Mouse (Mus musculus): ENCODE measurements around the gene Tex21. TPM values are rescaled to one million over a fixed set of nuclear protein-coding genes. Genes with fewer than 3 reads are reported as not detected.

The Tex21 gene
- total and polyA plus RNA-seq, 3 experiments, result not detected

- no peak for DNase-seq
- no peak overlapping the region for H3K9ac ChIP-seq (ENCODE audit: low read depth, low read length)
- no peak overlapping the region for H3K27ac ChIP-seq
- H3K36me3 ChIP-seq (ENCODE audit: control insufficient read depth, insufficient read depth, low read length), result no peaks in the 10 kb centered on the region
- 94% methylated on average over 1 of the region's 1 CpGs for WGBS
- no peak overlapping the region for H3K4me3 ChIP-seq
- intact Hi-C loops (cut with DNase I), result no loop called here
- no peaks in the 10 kb centered on the region for H3K4me1 ChIP-seq (ENCODE audit: control insufficient read depth, insufficient read depth, low read length)
- no peaks in the 10 kb centered on the region for H3K79me2 ChIP-seq (replicated peaks; ENCODE audit: control insufficient read depth, insufficient read depth, low read length)
- TF ChIP-seq EP300 (IDR thresholded peaks at IDR 0.05; ENCODE audit: insufficient read depth, low read depth, low read length) (no peak), CTCF (IDR thresholded peaks at IDR 0.05) (no peak)
- no peaks in the 10 kb centered on the region for H3K27me3 ChIP-seq (ENCODE audit: control insufficient read depth, insufficient read depth, low read length)
Measured at GRCm38 (mm10) chr12:76186473-76186872, 60.1 kb downstream of the Tex21 start.

- WGBS, result 75% methylated on average over 10 of the region's 10 CpGs
Measured at GRCm38 (mm10) chr12:76185167-76185816, 61.3 kb downstream of the Tex21 start.

GRCm38 (mm10) chr12:76184271-76184670 is 62.3 kb downstream of the Tex21 start:
- Histone ChIP-seq H3K79me2 (replicated peaks; ENCODE audit: control insufficient read depth, insufficient read depth, low read length) (no peaks in the 10 kb centered on the region), H3K36me3 (ENCODE audit: control insufficient read depth, insufficient read depth, low read length) (no peaks in the 10 kb centered on the region), H3K9ac (ENCODE audit: low read depth, low read length) (no peak overlapping the region), H3K27me3 (ENCODE audit: control insufficient read depth, insufficient read depth, low read length) (no peaks in the 10 kb centered on the region), H3K27ac (no peak overlapping the region), H3K4me1 (ENCODE audit: control insufficient read depth, insufficient read depth, low read length) (no peaks in the 10 kb centered on the region), H3K4me3 (no peak overlapping the region)
- intact Hi-C loops (cut with DNase I), result no loop called here
- TF ChIP-seq CTCF (IDR thresholded peaks at IDR 0.05) (no peak), POLR2A (IDR thresholded peaks at IDR 0.05; ENCODE audit: insufficient read depth, low read depth, low read length) (no peak), EP300 (IDR thresholded peaks at IDR 0.05; ENCODE audit: insufficient read depth, low read depth, low read length) (no peak)
- DNase-seq, result no peak
- WGBS, result 38% methylated on average over 6 of the region's 6 CpGs

More at GRCm38 (mm10) chr12:76185167-76185816, 61.3 kb downstream of the Tex21 start:
- Histone ChIP-seq H3K79me2 (replicated peaks; ENCODE audit: control insufficient read depth, insufficient read depth, low read length) (no peaks in the 10 kb centered on the region), H3K27ac (no peak overlapping the region), H3K27me3 (ENCODE audit: control insufficient read depth, insufficient read depth, low read length) (no peaks in the 10 kb centered on the region), H3K4me3 (no peak overlapping the region), H3K4me1 (ENCODE audit: control insufficient read depth, insufficient read depth, low read length) (no peaks in the 10 kb centered on the region), H3K9ac (ENCODE audit: low read depth, low read length) (no peak overlapping the region), H3K36me3 (ENCODE audit: control insufficient read depth, insufficient read depth, low read length) (no peaks in the 10 kb centered on the region)
- intact Hi-C loops (cut with DNase I), result no loop called here
- DNase-seq, result no peak
- TF ChIP-seq EP300 (IDR thresholded peaks at IDR 0.05; ENCODE audit: insufficient read depth, low read depth, low read length), result no peak
- TF ChIP-seq CTCF (IDR thresholded peaks at IDR 0.05), result no peak
- no peak for TF ChIP-seq POLR2A (IDR thresholded peaks at IDR 0.05; ENCODE audit: insufficient read depth, low read depth, low read length)

DNA sequence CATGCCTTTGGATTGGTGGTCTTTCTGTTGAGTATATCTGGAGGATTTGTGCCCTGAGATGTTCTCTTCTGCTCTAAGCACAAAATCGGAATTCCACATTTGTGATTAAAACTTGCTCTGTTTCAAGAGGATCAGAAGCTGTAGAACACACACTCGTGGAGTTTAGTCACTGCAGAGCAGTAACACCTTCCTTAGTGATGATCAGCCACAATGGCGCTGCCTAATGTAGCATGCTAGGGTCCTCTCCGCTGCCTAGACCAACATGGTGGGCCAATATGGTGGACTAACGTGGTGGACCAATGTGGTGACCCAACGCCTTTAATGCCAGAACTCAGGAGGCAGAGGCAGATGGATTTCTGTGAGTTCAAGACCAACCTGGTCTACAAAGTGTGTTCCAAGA is 63.7 kb downstream of the Tex21 start:
- Histone ChIP-seq H3K27me3 (ENCODE audit: control insufficient read depth, insufficient read depth, low read length) (no peaks in the 10 kb centered on the region), H3K9ac (ENCODE audit: low read depth, low read length) (no peak overlapping the region), H3K27ac (no peak overlapping the region), H3K4me1 (ENCODE audit: control insufficient read depth, insufficient read depth, low read length) (no peaks in the 10 kb centered on the region), H3K36me3 (ENCODE audit: control insufficient read depth, insufficient read depth, low read length) (no peaks in the 10 kb centered on the region), H3K4me3 (no peak overlapping the region), H3K79me2 (replicated peaks; ENCODE audit: control insufficient read depth, insufficient read depth, low read length) (no peaks in the 10 kb centered on the region)
- 86% methylated on average over 6 of the region's 6 CpGs for WGBS
- TF ChIP-seq POLR2A (IDR thresholded peaks at IDR 0.05; ENCODE audit: insufficient read depth, low read depth, low read length) (no peak), EP300 (IDR thresholded peaks at IDR 0.05; ENCODE audit: insufficient read depth, low read depth, low read length) (no peak), CTCF (IDR thresholded peaks at IDR 0.05) (no peak)
- DNase-seq, result no peak
- intact Hi-C loops (cut with DNase I), result no loop called here

- Histone ChIP-seq H3K4me3 (no peak overlapping the region), H3K79me2 (replicated peaks; ENCODE audit: control insufficient read depth, insufficient read depth, low read length) (no peaks in the 10 kb centered on the region), H3K27ac (no peak overlapping the region), H3K4me1 (ENCODE audit: control insufficient read depth, insufficient read depth, low read length) (no peaks in the 10 kb centered on the region), H3K9ac (ENCODE audit: low read depth, low read length) (no peak overlapping the region), H3K27me3 (ENCODE audit: control insufficient read depth, insufficient read depth, low read length) (no peaks in the 10 kb centered on the region), H3K36me3 (ENCODE audit: control insufficient read depth, insufficient read depth, low read length) (no peaks in the 10 kb centered on the region)
- TF ChIP-seq POLR2A (IDR thresholded peaks at IDR 0.05; ENCODE audit: insufficient read depth, low read depth, low read length) (no peak), CTCF (IDR thresholded peaks at IDR 0.05) (no peak), EP300 (IDR thresholded peaks at IDR 0.05; ENCODE audit: insufficient read depth, low read depth, low read length) (no peak)
- intact Hi-C loops (cut with DNase I), result no loop called here
- 54% methylated on average over 8 of the region's 8 CpGs for WGBS
- DNase-seq, result no peak
Measured at GRCm38 (mm10) chr12:76181471-76181870, 65.1 kb downstream of the Tex21 start.

DNA sequence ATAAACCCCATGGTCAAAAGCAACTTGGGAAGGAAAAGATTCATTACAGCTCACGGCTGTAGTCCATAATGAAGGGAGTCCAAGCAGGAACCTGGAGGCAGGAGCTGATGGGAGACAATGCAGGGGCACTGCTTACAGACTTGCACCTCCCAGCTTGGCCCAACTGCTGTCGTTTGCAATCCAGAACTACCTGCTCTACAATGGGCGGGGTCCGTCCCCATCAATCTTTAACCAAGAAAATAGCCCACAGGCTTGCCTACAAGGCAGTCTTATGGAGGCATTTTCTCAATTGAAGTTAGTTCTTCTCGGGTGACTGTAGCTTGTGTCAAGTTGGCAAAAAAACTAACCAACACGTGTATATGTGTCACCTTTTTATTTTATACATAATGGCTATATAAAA is 66.1 kb downstream of the Tex21 start:
- Histone ChIP-seq H3K36me3 (ENCODE audit: control insufficient read depth, insufficient read depth, low read length) (no peaks in the 10 kb centered on the region), H3K79me2 (replicated peaks; ENCODE audit: control insufficient read depth, insufficient read depth, low read length) (no peaks in the 10 kb centered on the region), H3K27me3 (ENCODE audit: control insufficient read depth, insufficient read depth, low read length) (no peaks in the 10 kb centered on the region), H3K4me1 (ENCODE audit: control insufficient read depth, insufficient read depth, low read length) (no peaks in the 10 kb centered on the region), H3K27ac (no peak overlapping the region), H3K9ac (ENCODE audit: low read depth, low read length) (no peak overlapping the region), H3K4me3 (no peak overlapping the region)
- no peak for TF ChIP-seq EP300 (IDR thresholded peaks at IDR 0.05; ENCODE audit: insufficient read depth, low read depth, low read length)
- no peak for TF ChIP-seq POLR2A (IDR thresholded peaks at IDR 0.05; ENCODE audit: insufficient read depth, low read depth, low read length)
- no peak for TF ChIP-seq CTCF (IDR thresholded peaks at IDR 0.05)
- no peak for DNase-seq
- intact Hi-C loops (cut with DNase I), result no loop called here
- WGBS, result 80% methylated on average over 6 of the region's 6 CpGs
